Mouse (Mus musculus): Measurements from ENCODE around the gene Cryge.
"Not testable (repeated sequence)": the region's sequence is repeated elsewhere in the genome, so short reads cannot be mapped to it uniquely, and the experiment has no call there.

The Cryge gene

GRCm38 (mm10) chr1:65050952-65051351 lies at the start of gene Cryge:
TSS of gene Cryge (minus strand) at chr1:65051149.
- not testable (repeated sequence) for DNase-seq (ENCODE audit: low spot score)

- DNase-seq (ENCODE audit: low spot score) = no peak
These were observed 46.0 kb upstream of the Cryge start for GRCm38 (mm10) chr1:65096953-65097352.

GRCm38 (mm10) chr1:65091566-65091965 lies 40.6 kb upstream of the Cryge start:
- DNase-seq (ENCODE audit: low spot score) = no peak

GRCm38 (mm10) chr1:65090370-65090769 lies 39.4 kb upstream of the Cryge start:
- DNase-seq (ENCODE audit: low spot score) = peak; percentile 39

GRCm38 (mm10) chr1:65088567-65089356 lies 37.8 kb upstream of the Cryge start:
- no peak for DNase-seq (ENCODE audit: low spot score)

GRCm38 (mm10) chr1:65082188-65082587 lies 31.2 kb upstream of the Cryge start, which contains the start of gene Crygb:
TSS of gene Crygb (minus strand) at chr1:65082288.
- no peak for DNase-seq (ENCODE audit: low spot score)

GRCm38 (mm10) chr1:65075607-65076006 lies 24.7 kb upstream of the Cryge start:
- DNase-seq (ENCODE audit: low spot score) = no peak

- no peak for DNase-seq (ENCODE audit: low spot score)
These were observed 22.6 kb upstream of the Cryge start, which contains the start of gene Crygc for GRCm38 (mm10) chr1:65073589-65073988. TSS of gene Crygc (minus strand) at chr1:65073689.

GRCm38 (mm10) chr1:65067842-65068241 lies 16.9 kb upstream of the Cryge start:
- no peak for DNase-seq (ENCODE audit: low spot score)

- no peak for DNase-seq (ENCODE audit: low spot score)
These were observed 13.3 kb upstream of the Cryge start for GRCm38 (mm10) chr1:65064201-65064600.

- no peak for DNase-seq (ENCODE audit: low spot score)
These were observed 12.4 kb upstream of the Cryge start, which contains the start of gene Crygd for GRCm38 (mm10) chr1:65063352-65063751. TSS of gene Crygd (minus strand) at chr1:65063452.

- DNase-seq (ENCODE audit: low spot score) = no peak
These were observed 1.2 kb upstream of the Cryge start for GRCm38 (mm10) chr1:65052140-65052539.

- DNase-seq (ENCODE audit: low spot score) = no peak
These were observed 747 bp upstream of the Cryge start for GRCm38 (mm10) chr1:65051696-65052095.

GRCm38 (mm10) chr1:65048781-65049180 lies 2.2 kb downstream of the Cryge start:
- DNase-seq (ENCODE audit: low spot score) = peak; percentile 51

GRCm38 (mm10) chr1:65046401-65047109 lies 4.4 kb downstream of the Cryge start:
- DNase-seq (ENCODE audit: low spot score) = no peak

GRCm38 (mm10) chr1:65043433-65043832 lies 7.5 kb downstream of the Cryge start:
- DNase-seq (ENCODE audit: low spot score) = peak; percentile 82

- no peak for DNase-seq (ENCODE audit: low spot score)
These were observed 9.1 kb downstream of the Cryge start for GRCm38 (mm10) chr1:65041837-65042236.

- DNase-seq (ENCODE audit: low spot score) = peak; percentile 97
These were observed 10.1 kb downstream of the Cryge start for GRCm38 (mm10) chr1:65040806-65041205.

GRCm38 (mm10) chr1:65039679-65040078 lies 11.3 kb downstream of the Cryge start:
- no peak for DNase-seq (ENCODE audit: low spot score)

GRCm38 (mm10) chr1:65037542-65037941 lies 13.4 kb downstream of the Cryge start:
- no peak for DNase-seq (ENCODE audit: low spot score)

- no peak for DNase-seq (ENCODE audit: low spot score)
These were observed 15.4 kb downstream of the Cryge start for GRCm38 (mm10) chr1:65035513-65035912.

- peak; percentile 85 for DNase-seq (ENCODE audit: low spot score)
These were observed 18.3 kb downstream of the Cryge start, which contains the start of gene Akr1cl for GRCm38 (mm10) chr1:65032641-65033040. TSS of gene Akr1cl (minus strand) at chr1:65032759.

- DNase-seq (ENCODE audit: low spot score) = no peak
These were observed 22.7 kb downstream of the Cryge start for GRCm38 (mm10) chr1:65028206-65028605.
